ENCODE assay signal across 8 mouse cellular contexts in the genomic region with DNA sequence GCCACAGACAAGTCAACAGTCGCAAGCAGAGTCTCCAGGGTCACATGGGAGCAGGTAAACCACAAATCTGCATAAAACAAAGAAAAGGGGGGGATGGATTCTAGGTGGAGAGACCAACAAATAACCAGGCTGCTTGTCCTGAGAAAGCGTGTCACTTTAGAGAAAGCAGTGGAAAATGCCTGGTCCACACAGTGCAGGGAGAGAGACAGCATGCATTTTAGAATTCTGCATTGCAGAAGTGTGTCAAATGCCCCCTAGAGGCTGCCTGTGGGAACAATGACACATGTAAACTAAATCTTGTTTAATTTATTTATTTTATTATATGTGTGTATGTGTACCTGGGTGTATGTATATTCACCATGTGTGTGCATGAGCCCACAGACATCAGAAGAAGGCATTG. TPM values are rescaled to one million over a fixed set of nuclear protein-coding genes. Genes with fewer than 3 reads are reported as not detected.
A peak's percentile ranks its signal among the peaks of the same experiment; 100 is the strongest.
DNase-seq lines count a peak whose midpoint lies in the region; ATAC-seq and TF ChIP-seq lines count a peak whose summit lies in the region.

No protein-coding gene starts in this region.

- no peaks in the 10 kb centered on the region for H3K27me3 ChIP-seq in embryonic facial prominence, embryonic 11.5 days (ENCODE audit: control insufficient read depth, insufficient read depth, low read length)
- no peaks in the 10 kb centered on the region for H3K27me3 ChIP-seq in embryonic facial prominence, embryonic 10.5 days (replicated peaks; ENCODE audit: low read depth, poor library complexity, severe bottlenecking)
- H3K27me3 ChIP-seq in intestine, postnatal 0 days (replicated peaks; ENCODE audit: control insufficient read depth, insufficient read depth, low read length) = no peaks in the 10 kb centered on the region
- H3K27me3 ChIP-seq in splenic B cell, adult 2 months (ENCODE audit: control insufficient read depth, insufficient read depth, low read length, poor library complexity, severe bottlenecking) = no peaks in the 10 kb centered on the region

- WGBS in embryonic facial prominence, embryonic 11.5 days = 57% methylated on average over 2 of the region's 2 CpGs
- 66% methylated on average over 2 of the region's 2 CpGs for WGBS in embryonic facial prominence, embryonic 10.5 days
- 50% methylated on average over 2 of the region's 2 CpGs for WGBS in intestine, postnatal 0 days

- peak; percentile 63 for DNase-seq in embryonic facial prominence, embryonic 11.5 days (ENCODE audit: low spot score)
- no peak for DNase-seq in embryonic facial prominence, embryonic 10.5 days (ENCODE audit: low spot score)
- peak; percentile 30 for DNase-seq in testis, postnatal 10 days (ENCODE audit: low spot score)
- no peak for DNase-seq in testis, postnatal 14 days (ENCODE audit: low spot score)
- DNase-seq in splenic B cell, adult 2 months (ENCODE audit: low read depth, low spot score) = peak; percentile 53
- DNase-seq in adrenal gland, postnatal 25 days = no peak
- no peak for DNase-seq in ovary, postnatal 14 days (ENCODE audit: low spot score)

- peak; percentile 69 for TF ChIP-seq CTCF in intestine, postnatal 0 days (IDR thresholded peaks at IDR 0.05; ENCODE audit: low read depth)

- H3K4me2 ChIP-seq in embryonic facial prominence, embryonic 11.5 days (ENCODE audit: low read depth, low read length) = no peak overlapping the region
- H3K4me2 ChIP-seq in intestine, postnatal 0 days (replicated peaks; ENCODE audit: low read depth) = no peak overlapping the region

- ATAC-seq in embryonic facial prominence, embryonic 11.5 days (replicated peaks; ENCODE audit: insufficient number of reproducible peaks, low FRiP score, low TSS enrichment, low read depth) = no peak
- ATAC-seq in intestine, postnatal 0 days = no peak

- no peak overlapping the region for H3K27ac ChIP-seq in embryonic facial prominence, embryonic 11.5 days (replicated peaks; ENCODE audit: low read depth, low read length)
- H3K27ac ChIP-seq in embryonic facial prominence, embryonic 10.5 days (replicated peaks) = no peak overlapping the region
- no peak overlapping the region for H3K27ac ChIP-seq in intestine, postnatal 0 days (ENCODE audit: low read depth, low read length)

- no peaks in the 10 kb centered on the region for H3K9me3 ChIP-seq in embryonic facial prominence, embryonic 11.5 days (replicated peaks; ENCODE audit: control insufficient read depth, low read length)
- H3K9me3 ChIP-seq in embryonic facial prominence, embryonic 10.5 days = no peaks in the 10 kb centered on the region
- H3K9me3 ChIP-seq in intestine, postnatal 0 days (ENCODE audit: control insufficient read depth) = no peaks in the 10 kb centered on the region

- no peak overlapping the region for H3K9ac ChIP-seq in embryonic facial prominence, embryonic 11.5 days (replicated peaks; ENCODE audit: low read length)
- H3K9ac ChIP-seq in intestine, postnatal 0 days (ENCODE audit: low read depth, low read length) = no peak overlapping the region

- H3K4me1 ChIP-seq in embryonic facial prominence, embryonic 11.5 days (ENCODE audit: control insufficient read depth, insufficient read depth, low read length) = no peaks in the 10 kb centered on the region; the same call in 1 of the 2 replicates
- peaks cover 25% of the 10 kb centered on the region for H3K4me1 ChIP-seq in embryonic facial prominence, embryonic 10.5 days
- H3K4me1 ChIP-seq in intestine, postnatal 0 days (replicated peaks; ENCODE audit: control insufficient read depth, insufficient read depth, low read length) = no peaks in the 10 kb centered on the region

- H3K36me3 ChIP-seq in embryonic facial prominence, embryonic 11.5 days (replicated peaks; ENCODE audit: control insufficient read depth, insufficient read depth, low read depth, low read length) = no peaks in the 10 kb centered on the region
- H3K36me3 ChIP-seq in embryonic facial prominence, embryonic 10.5 days (replicated peaks) = no peaks in the 10 kb centered on the region
- no peaks in the 10 kb centered on the region for H3K36me3 ChIP-seq in intestine, postnatal 0 days (ENCODE audit: control insufficient read depth, insufficient read depth)
- H3K36me3 ChIP-seq in splenic B cell, adult 2 months (ENCODE audit: control insufficient read depth, insufficient read depth, low read length, poor library complexity, severe bottlenecking) = no peaks in the 10 kb centered on the region

- H3K4me3 ChIP-seq in embryonic facial prominence, embryonic 11.5 days (ENCODE audit: low read depth, low read length) = no peak overlapping the region
- H3K4me3 ChIP-seq in embryonic facial prominence, embryonic 10.5 days = no peak overlapping the region
- H3K4me3 ChIP-seq in intestine, postnatal 0 days (ENCODE audit: low read depth, low read length) = no peak overlapping the region

RNA-seq across cellular contexts. Expression of a gene that starts 4.0 kb away (rescaled TPM):
- 0.15 TPM in 1 of 2 replicates, not detected in the other for polyA plus RNA-seq in embryonic facial prominence, embryonic 11.5 days (2014; fragmentation: Nextera tagmentation; extraction: Ambion mirVana)
- polyA plus RNA-seq in embryonic facial prominence, embryonic 10.5 days (2016; fragmentation: Nextera tagmentation; extraction: Ambion mirVana) = not detected in 2 replicates
- polyA plus RNA-seq in intestine, postnatal 0 days (2015; fragmentation: Nextera tagmentation; extraction: Ambion mirVana) = 0.08 and 0.18 TPM in 2 replicates
- 0.71 TPM in 1 of 2 replicates, not detected in the other for total RNA-seq in adrenal gland, postnatal 25 days (2021)

Comparison
In these comparisons a context has a peak if more than half of its experiments do, and no peak if none do; other contexts are left out.
1. DNase-seq: peak in embryonic facial prominence, embryonic 11.5 days (single experiment), testis, postnatal 10 days (single experiment) and splenic B cell, adult 2 months (single experiment); none in embryonic facial prominence, embryonic 10.5 days (single experiment), testis, postnatal 14 days (single experiment), adrenal gland, postnatal 25 days (single experiment) and ovary, postnatal 14 days (single experiment).